Mouse (Mus musculus): ENCODE results near the gene Spi1. TPM values are rescaled to one million over a fixed set of nuclear protein-coding genes. Genes with fewer than 3 reads are reported as not detected.
"Not testable (repeated sequence)": the region's sequence is repeated elsewhere in the genome, so short reads cannot be mapped to it uniquely, and the experiment has no call there.

The Spi1 gene
- polyA plus RNA-seq, 1 experiment from 2014 or later = 2.8 TPM

DNA sequence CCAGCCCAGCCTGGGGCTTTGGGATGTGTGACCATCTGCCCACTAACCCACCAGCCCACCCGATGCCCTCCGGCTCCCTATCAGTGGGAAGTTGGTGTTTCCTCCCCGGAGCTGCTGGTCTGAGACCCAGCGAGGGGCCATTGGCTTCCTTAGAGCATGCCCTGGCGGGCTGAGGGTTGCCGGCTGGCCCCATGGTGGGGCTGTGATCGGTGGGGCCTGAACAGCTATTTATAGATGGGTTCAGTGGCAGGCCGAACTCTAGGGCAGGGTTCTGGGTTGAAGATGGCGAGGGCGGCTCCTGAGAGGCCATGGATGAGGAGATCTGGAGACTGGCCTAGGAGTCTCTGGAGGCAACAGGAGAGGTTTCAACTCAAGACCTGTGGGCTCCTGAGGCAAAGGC, 14.8 kb downstream of the Spi1 start:
- WGBS = 91% methylated on average over 10 of the region's 10 CpGs
- no peak overlapping the region for H3K9ac ChIP-seq (ENCODE audit: low read length)

DNA sequence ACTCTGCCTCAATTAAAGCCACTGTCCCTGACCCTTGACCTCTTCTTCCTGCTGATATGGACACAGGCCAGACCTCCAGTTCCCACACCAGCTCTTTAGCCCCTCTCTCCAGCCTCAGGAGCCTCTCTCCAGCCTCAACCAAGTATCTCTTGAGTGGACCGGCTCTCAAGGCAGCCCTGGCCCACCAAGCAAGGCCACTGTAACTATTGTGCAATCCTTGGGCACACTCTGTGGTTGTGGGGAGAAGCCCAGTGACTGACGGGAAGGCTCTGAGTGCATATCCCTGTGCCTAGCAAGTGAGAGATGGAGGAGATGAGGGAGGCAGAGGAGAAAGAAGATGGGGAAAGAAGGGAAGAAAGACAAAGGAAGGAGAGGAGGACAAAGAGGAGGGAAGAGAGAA, 16.0 kb downstream of the Spi1 start:
- H3K4me2 ChIP-seq (ENCODE audit: low read depth) = no peak overlapping the region
- H3K4me1 ChIP-seq (ENCODE audit: control insufficient read depth, insufficient read depth, low read length) = no peaks in the 10 kb centered on the region
- H3K9me3 ChIP-seq (ENCODE audit: control insufficient read depth, low read length) = no peaks in the 10 kb centered on the region
- DNase-seq (ENCODE audit: low spot score) (no peak), ATAC-seq (ENCODE audit: insufficient read depth, low FRiP score, low TSS enrichment) (no peak)
- no peaks in the 10 kb centered on the region for H3K27me3 ChIP-seq (ENCODE audit: control insufficient read depth, insufficient read depth, low read length)
- 89% methylated on average over 2 of the region's 2 CpGs for WGBS
- H3K27ac ChIP-seq (ENCODE audit: low read depth, low read length) = no peak overlapping the region
- H3K9ac ChIP-seq (ENCODE audit: low read length) = no peak overlapping the region
- no peak overlapping the region for H3K4me3 ChIP-seq (ENCODE audit: low read depth, low read length)
- H3K36me3 ChIP-seq (ENCODE audit: control insufficient read depth, insufficient read depth, low read length) = no peaks in the 10 kb centered on the region

More for the DNA sequence above, 14.8 kb downstream of the Spi1 start:
- no peak for DNase-seq (ENCODE audit: low spot score)
- Histone ChIP-seq H3K36me3 (ENCODE audit: control insufficient read depth, insufficient read depth, low read length) (no peaks in the 10 kb centered on the region), H3K4me1 (ENCODE audit: control insufficient read depth, insufficient read depth, low read length) (no peaks in the 10 kb centered on the region), H3K4me2 (ENCODE audit: low read depth) (no peak overlapping the region), H3K9me3 (ENCODE audit: control insufficient read depth, low read length) (no peaks in the 10 kb centered on the region), H3K27me3 (ENCODE audit: control insufficient read depth, insufficient read depth, low read length) (no peaks in the 10 kb centered on the region), H3K4me3 (ENCODE audit: low read depth, low read length) (no peak overlapping the region), H3K27ac (ENCODE audit: low read depth, low read length) (no peak overlapping the region)
- ATAC-seq (ENCODE audit: insufficient read depth, low FRiP score, low TSS enrichment) = no peak

DNA sequence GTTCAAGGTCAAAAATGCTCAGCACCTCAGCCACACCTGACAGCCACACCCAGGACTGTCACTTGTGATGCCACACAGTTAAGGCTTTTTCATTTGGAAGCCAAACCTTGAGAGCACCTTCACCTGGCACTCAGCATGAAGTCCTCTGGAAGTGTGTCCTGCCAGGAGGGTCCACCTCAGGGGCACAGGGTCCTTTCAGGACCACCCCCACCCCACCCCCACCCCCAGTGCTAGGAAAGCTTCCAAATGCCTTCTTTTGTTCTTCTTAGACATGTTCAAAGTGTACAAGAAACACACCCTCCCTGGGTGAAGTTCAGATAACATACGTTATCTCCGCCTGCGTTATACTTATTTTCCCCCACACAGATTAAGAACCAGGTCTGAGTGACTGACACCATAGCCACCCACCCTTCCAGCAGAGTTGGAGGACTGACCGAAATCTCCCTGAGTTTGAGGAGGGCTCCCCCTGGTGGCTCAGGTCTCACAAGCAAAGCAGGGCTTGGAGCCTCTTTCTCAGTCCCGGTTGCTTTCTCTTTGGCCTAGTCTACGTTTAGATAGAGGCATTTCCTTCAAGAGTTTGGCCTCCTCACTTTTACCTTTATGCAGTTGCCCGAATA, 19.0 kb downstream of the Spi1 start:
- ATAC-seq (ENCODE audit: insufficient read depth, low FRiP score, low TSS enrichment) (peak; percentile 74), DNase-seq (ENCODE audit: low spot score) (peak; percentile 90)
- no peak overlapping the region for H3K4me3 ChIP-seq (ENCODE audit: low read depth, low read length)
- 21% methylated on average over 7 of the region's 7 CpGs for WGBS
- no peaks in the 10 kb centered on the region for H3K27me3 ChIP-seq (ENCODE audit: control insufficient read depth, insufficient read depth, low read length)
- no peaks in the 10 kb centered on the region for H3K4me1 ChIP-seq (ENCODE audit: control insufficient read depth, insufficient read depth, low read length)
- H3K36me3 ChIP-seq (ENCODE audit: control insufficient read depth, insufficient read depth, low read length) = no peaks in the 10 kb centered on the region
- H3K4me2 ChIP-seq (ENCODE audit: low read depth) = no peak overlapping the region
- H3K9me3 ChIP-seq (ENCODE audit: control insufficient read depth, low read length) = no peaks in the 10 kb centered on the region
- no peak overlapping the region for H3K27ac ChIP-seq (ENCODE audit: low read depth, low read length)
- peak overlapping the region; percentile 8; the same call in 1 of the 2 replicates for H3K9ac ChIP-seq (ENCODE audit: low read length)

DNA sequence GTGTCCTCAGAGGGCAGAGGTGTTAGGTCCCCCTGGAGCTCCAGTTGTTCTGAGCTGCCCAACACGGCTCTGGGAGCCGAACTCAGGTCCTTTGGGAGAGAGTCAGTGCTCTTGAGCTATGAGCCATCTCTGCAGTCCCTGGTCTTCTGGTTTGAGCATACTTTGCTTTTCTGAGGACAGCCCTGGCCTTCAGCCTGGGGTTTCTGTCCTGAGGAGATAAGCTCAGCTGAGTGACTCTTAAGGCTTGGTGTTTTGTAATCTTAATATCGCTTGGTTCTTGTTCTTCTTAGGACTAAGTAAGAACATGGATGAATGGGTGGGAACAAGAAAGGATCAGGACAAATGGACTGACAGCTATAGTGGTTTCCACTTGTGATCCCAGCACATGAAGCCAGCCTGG, 26.0 kb downstream of the Spi1 start:
- Histone ChIP-seq H3K4me2 (ENCODE audit: low read depth) (no peak overlapping the region), H3K9ac (ENCODE audit: low read length) (no peak overlapping the region), H3K4me1 (ENCODE audit: control insufficient read depth, insufficient read depth, low read length) (no peaks in the 10 kb centered on the region), H3K9me3 (ENCODE audit: control insufficient read depth, low read length) (no peaks in the 10 kb centered on the region), H3K27me3 (ENCODE audit: control insufficient read depth, insufficient read depth, low read length) (no peaks in the 10 kb centered on the region), H3K4me3 (ENCODE audit: low read depth, low read length) (no peak overlapping the region), H3K27ac (ENCODE audit: low read depth, low read length) (no peak overlapping the region), H3K36me3 (ENCODE audit: control insufficient read depth, insufficient read depth, low read length) (no peaks in the 10 kb centered on the region)
- WGBS = 83% methylated on average over 3 of the region's 3 CpGs
- no peak for DNase-seq (ENCODE audit: low spot score)
- no peak for ATAC-seq (ENCODE audit: insufficient read depth, low FRiP score, low TSS enrichment)

DNA sequence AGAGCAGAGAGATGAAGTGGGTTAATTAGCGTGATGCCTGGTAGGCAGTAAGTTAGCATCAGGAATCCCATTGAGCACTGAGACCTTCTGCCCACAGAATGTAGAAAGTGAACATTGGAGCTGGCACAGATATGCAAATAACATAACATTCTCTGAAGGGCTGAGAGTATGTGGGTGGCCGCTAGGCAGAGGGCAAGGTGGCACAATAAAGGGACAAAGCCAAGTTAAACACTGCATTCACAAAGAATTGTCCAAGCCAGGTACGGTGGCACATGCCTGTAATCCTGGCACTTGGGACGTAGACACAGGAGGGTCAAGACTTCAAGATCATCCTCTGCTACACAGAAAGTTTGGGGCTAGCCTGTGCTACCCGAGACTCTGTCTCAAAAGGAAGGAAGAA, 27.1 kb downstream of the Spi1 start:
- WGBS = 85% methylated on average over 5 of the region's 5 CpGs
- no peak overlapping the region for H3K9ac ChIP-seq (ENCODE audit: low read length)
- no peak for ATAC-seq (ENCODE audit: insufficient read depth, low FRiP score, low TSS enrichment)
- no peaks in the 10 kb centered on the region for H3K4me1 ChIP-seq (ENCODE audit: control insufficient read depth, insufficient read depth, low read length)
- H3K4me2 ChIP-seq (ENCODE audit: low read depth) = no peak overlapping the region
- H3K27me3 ChIP-seq (ENCODE audit: control insufficient read depth, insufficient read depth, low read length) = no peaks in the 10 kb centered on the region
- H3K4me3 ChIP-seq (ENCODE audit: low read depth, low read length) = no peak overlapping the region
- no peaks in the 10 kb centered on the region for H3K9me3 ChIP-seq (ENCODE audit: control insufficient read depth, low read length)
- H3K27ac ChIP-seq (ENCODE audit: low read depth, low read length) = no peak overlapping the region
- no peak for DNase-seq (ENCODE audit: low spot score)
- no peaks in the 10 kb centered on the region for H3K36me3 ChIP-seq (ENCODE audit: control insufficient read depth, insufficient read depth, low read length)

DNA sequence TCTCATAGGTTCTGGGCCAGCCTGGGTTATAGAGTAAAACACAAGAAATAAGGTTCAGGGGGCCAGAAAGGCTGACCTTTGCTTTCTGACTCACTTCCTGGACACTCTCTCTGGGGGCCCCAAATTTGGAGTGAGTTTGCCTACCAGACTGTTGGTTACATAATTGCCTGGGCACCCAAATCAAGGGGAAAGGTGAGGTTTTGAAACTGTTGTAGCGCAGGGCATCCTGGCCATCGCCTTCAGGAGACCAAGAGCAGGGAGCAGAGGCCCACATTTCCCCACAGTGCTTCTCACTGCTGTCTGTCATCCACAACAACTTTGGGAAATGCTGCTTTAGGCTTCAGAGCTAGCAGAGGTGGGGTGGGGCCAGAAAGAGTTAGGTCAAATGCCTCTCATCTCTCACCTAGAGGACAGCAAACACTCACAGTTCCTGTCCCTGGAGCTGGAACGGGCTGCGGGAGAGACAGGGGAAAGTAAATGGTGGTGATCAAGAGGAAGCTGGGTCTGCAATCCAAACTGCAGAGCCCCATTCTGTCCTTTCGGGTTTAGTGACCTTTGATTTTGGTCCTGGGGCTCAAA, 27.7 kb downstream of the Spi1 start:
- 89% methylated on average over 5 of the region's 5 CpGs for WGBS
- ATAC-seq (ENCODE audit: insufficient read depth, low FRiP score, low TSS enrichment) (no peak), DNase-seq (ENCODE audit: low spot score) (no peak)

DNA sequence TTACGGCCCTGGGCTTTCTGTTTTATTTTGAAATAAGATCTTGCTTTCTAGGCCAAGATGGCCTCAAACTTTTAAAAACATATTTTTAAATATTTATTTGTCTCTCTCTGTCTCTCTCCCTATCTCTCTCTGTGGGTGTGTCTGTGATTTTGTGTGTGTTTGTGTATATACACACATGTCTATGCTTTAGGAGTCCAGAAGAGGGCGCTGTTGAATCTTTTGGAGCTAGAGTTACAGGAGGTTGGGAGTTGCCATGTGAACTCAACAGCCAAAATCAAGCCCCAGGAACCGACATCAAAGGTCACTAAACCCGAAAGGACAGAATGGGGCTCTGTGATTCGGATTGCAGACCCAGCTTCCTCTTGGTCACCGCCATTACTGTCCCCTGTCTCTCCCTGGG, 28.2 kb downstream of the Spi1 start:
- Histone ChIP-seq H3K4me2 (ENCODE audit: low read depth) (no peak overlapping the region), H3K36me3 (ENCODE audit: control insufficient read depth, insufficient read depth, low read length) (no peaks in the 10 kb centered on the region), H3K27me3 (ENCODE audit: control insufficient read depth, insufficient read depth, low read length) (no peaks in the 10 kb centered on the region), H3K4me1 (ENCODE audit: control insufficient read depth, insufficient read depth, low read length) (no peaks in the 10 kb centered on the region), H3K9ac (ENCODE audit: low read length) (no peak overlapping the region), H3K27ac (ENCODE audit: low read depth, low read length) (no peak overlapping the region), H3K9me3 (ENCODE audit: control insufficient read depth, low read length) (no peaks in the 10 kb centered on the region), H3K4me3 (ENCODE audit: low read depth, low read length) (no peak overlapping the region)
- ATAC-seq (ENCODE audit: insufficient read depth, low FRiP score, low TSS enrichment) (no peak), DNase-seq (ENCODE audit: low spot score) (no peak)
- 77% methylated on average over 6 of the region's 6 CpGs for WGBS

More for the DNA sequence above, 27.7 kb downstream of the Spi1 start:
- no peak overlapping the region for H3K4me3 ChIP-seq (ENCODE audit: low read depth, low read length)
- H3K4me2 ChIP-seq (ENCODE audit: low read depth) = no peak overlapping the region
- H3K9me3 ChIP-seq (ENCODE audit: control insufficient read depth, low read length) = no peaks in the 10 kb centered on the region
- no peaks in the 10 kb centered on the region for H3K36me3 ChIP-seq (ENCODE audit: control insufficient read depth, insufficient read depth, low read length)
- H3K27me3 ChIP-seq (ENCODE audit: control insufficient read depth, insufficient read depth, low read length) = no peaks in the 10 kb centered on the region
- no peak overlapping the region for H3K9ac ChIP-seq (ENCODE audit: low read length)
- no peak overlapping the region for H3K27ac ChIP-seq (ENCODE audit: low read depth, low read length)
- H3K4me1 ChIP-seq (ENCODE audit: control insufficient read depth, insufficient read depth, low read length) = no peaks in the 10 kb centered on the region

DNA sequence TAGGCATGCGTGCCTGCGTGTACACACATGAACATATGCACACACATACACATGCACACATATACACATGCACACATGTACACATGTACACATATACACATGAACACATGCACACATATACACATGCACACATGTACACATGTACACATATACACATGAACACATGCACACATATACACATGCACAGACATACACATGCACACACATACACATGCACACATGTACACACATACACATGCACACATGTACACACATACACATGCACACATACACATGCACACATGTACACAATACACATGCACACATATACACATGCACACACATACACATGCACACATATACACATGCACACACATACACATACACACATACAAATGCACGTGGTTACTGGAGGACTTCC, 29.6 kb downstream of the Spi1 start:
- not testable (repeated sequence) for H3K27ac ChIP-seq (ENCODE audit: low read depth, low read length); H3K9me3 ChIP-seq (ENCODE audit: control insufficient read depth, low read length); H3K4me1 ChIP-seq (ENCODE audit: control insufficient read depth, insufficient read depth, low read length); H3K36me3 ChIP-seq (ENCODE audit: control insufficient read depth, insufficient read depth, low read length); ATAC-seq (ENCODE audit: insufficient read depth, low FRiP score, low TSS enrichment); H3K9ac ChIP-seq (ENCODE audit: low read length); H3K4me2 ChIP-seq (ENCODE audit: low read depth); H3K27me3 ChIP-seq (ENCODE audit: control insufficient read depth, insufficient read depth, low read length); H3K4me3 ChIP-seq (ENCODE audit: low read depth, low read length); DNase-seq (ENCODE audit: low spot score)
- WGBS = 94% methylated on average over 3 of the region's 3 CpGs

DNA sequence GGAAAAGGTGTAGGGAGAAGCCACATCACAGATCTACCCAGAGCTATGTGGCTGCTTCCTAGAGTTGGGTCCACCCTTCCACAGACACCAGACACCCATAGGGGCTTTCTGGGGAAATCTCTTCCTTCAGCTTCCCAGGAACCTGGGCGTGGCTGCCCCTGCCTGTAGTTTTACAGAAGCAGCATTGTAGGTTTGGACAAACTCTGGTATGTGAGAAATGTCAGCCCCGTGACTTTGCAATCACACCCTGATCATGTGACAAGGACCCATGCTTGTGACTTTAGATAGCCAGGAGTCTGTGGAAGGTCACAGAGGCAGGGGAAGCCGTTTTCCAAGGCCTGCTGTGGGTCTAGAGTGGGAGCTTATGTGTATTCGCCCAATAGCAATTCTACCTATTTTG, 30.3 kb downstream of the Spi1 start:
- WGBS = 53% methylated on average over 4 of the region's 4 CpGs
- H3K4me2 ChIP-seq (ENCODE audit: low read depth) = no peak overlapping the region
- no peak overlapping the region for H3K4me3 ChIP-seq (ENCODE audit: low read depth, low read length)
- ATAC-seq (ENCODE audit: insufficient read depth, low FRiP score, low TSS enrichment) (no peak), DNase-seq (ENCODE audit: low spot score) (no peak)
- no peak overlapping the region for H3K27ac ChIP-seq (ENCODE audit: low read depth, low read length)
- no peaks in the 10 kb centered on the region for H3K36me3 ChIP-seq (ENCODE audit: control insufficient read depth, insufficient read depth, low read length)
- no peaks in the 10 kb centered on the region for H3K27me3 ChIP-seq (ENCODE audit: control insufficient read depth, insufficient read depth, low read length)
- H3K9me3 ChIP-seq (ENCODE audit: control insufficient read depth, low read length) = no peaks in the 10 kb centered on the region
- no peak overlapping the region for H3K9ac ChIP-seq (ENCODE audit: low read length)
- no peaks in the 10 kb centered on the region for H3K4me1 ChIP-seq (ENCODE audit: control insufficient read depth, insufficient read depth, low read length)
